Mouse (Mus musculus) liver, embryonic 15.5 days (tissue): ENCODE results near the gene Syne1. TPM values are rescaled to one million over a fixed set of nuclear protein-coding genes. Genes with fewer than 3 reads are reported as not detected.

ENCODE experiments used
- ATAC-seq: fragments of 200-750 bp; cut with Nextera tagmentation; 2 replicates; pipeline ENCODE4 v1.8.0; 2017; ENCODE audit warnings: moderate number of reproducible peaks, mild to moderate bottlenecking, moderate library complexity; ENCODE audit not compliant: insufficient read depth
- H3K27ac ChIP-seq: fragments of 300-500 bp; sonication (generic); replicated peaks from 2 replicates; pipeline ENCODE4 v1.5.1; 2015; ENCODE audit warnings: mild to moderate bottlenecking, inconsistent platforms
- H3K27me3 ChIP-seq: fragments of 300-500 bp; sonication (generic); 2 replicates; pipeline ENCODE4 v1.6.1; 2015; ENCODE audit warnings: mild to moderate bottlenecking, inconsistent platforms
- H3K36me3 ChIP-seq: fragments of 300-500 bp; sonication (generic); replicated peaks from 2 replicates; pipeline ENCODE4 v1.6.1; 2015; ENCODE audit warnings: moderate library complexity, mild to moderate bottlenecking, inconsistent platforms
- H3K4me1 ChIP-seq: fragments of 300-500 bp; sonication (generic); replicated peaks from 2 replicates; pipeline ENCODE4 v1.6.1; 2015; ENCODE audit warnings: inconsistent platforms
- H3K4me2 ChIP-seq: fragments of 300-500 bp; sonication (generic); 2 replicates; pipeline ENCODE4 v1.6.1; 2015; ENCODE audit warnings: moderate library complexity, mild to moderate bottlenecking, inconsistent platforms
- H3K4me3 ChIP-seq: fragments of 300-500 bp; sonication (generic); replicated peaks from 2 replicates; pipeline ENCODE4 v1.5.1; 2015; ENCODE audit warnings: mild to moderate bottlenecking, inconsistent platforms
- H3K9ac ChIP-seq: fragments of 300-500 bp; sonication (generic); 2 replicates; pipeline ENCODE4 v1.6.1; 2015; ENCODE audit warnings: moderate library complexity, mild to moderate bottlenecking, inconsistent platforms
- H3K9me3 ChIP-seq: fragments of 300-500 bp; sonication (generic); replicated peaks from 2 replicates; pipeline ENCODE4 v1.6.1; 2016; ENCODE audit warnings: inconsistent platforms
- WGBS: fragments of 180-500 bp; shearing (Covaris S2); methylation state at CpG from one replicate; pipeline ENCODE4 v1.1.7; 2015; ENCODE audit warnings: mixed read lengths; ENCODE audit not compliant: insufficient replicate concordance; 5-methylcytosine and 5-hydroxymethylcytosine counted together
- polyA plus RNA-seq: library from polyadenylated mRNA; unstranded; fragments of >200 nt; fragmentation: Nextera tagmentation; extraction: Ambion mirVana; gene quantifications from 2 replicates; pipeline ENCODE4 v1.2.1, GENCODE M21; 2015

Gene Syne1
- polyA plus RNA-seq, 1 experiment from 2014 or later: 4.4 TPM

DNA sequence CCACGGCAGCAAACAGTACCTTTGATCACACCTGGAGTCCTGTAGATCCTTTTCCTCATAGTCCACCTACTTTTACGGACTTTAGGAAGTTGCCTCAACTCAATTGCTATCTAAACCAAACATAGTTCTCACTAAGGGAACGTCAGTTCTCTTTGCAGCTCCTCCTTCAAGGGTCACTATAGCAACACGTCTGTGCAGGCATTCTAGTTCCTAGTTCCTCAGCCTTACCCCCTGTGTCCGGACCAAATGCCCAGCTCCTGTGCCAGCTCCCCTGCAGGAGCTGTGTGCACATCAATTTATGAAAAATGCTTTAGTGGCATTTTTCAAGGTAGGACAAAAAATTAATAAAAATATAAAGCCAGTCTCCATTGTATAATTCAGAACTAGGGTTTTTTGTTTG is 63.2 kb downstream of the Syne1 start:
- no peak overlapping the region for H3K4me2 ChIP-seq
- H3K9ac ChIP-seq: no peak overlapping the region
- no peak for ATAC-seq
- no peaks in the 10 kb centered on the region for H3K4me1 ChIP-seq
- H3K36me3 ChIP-seq: no peaks in the 10 kb centered on the region
- H3K4me3 ChIP-seq: no peak overlapping the region
- H3K27me3 ChIP-seq: no peaks in the 10 kb centered on the region
- 22% methylated on average over 5 of the region's 5 CpGs for WGBS
- H3K27ac ChIP-seq: no peak overlapping the region
- H3K9me3 ChIP-seq: no peaks in the 10 kb centered on the region

DNA sequence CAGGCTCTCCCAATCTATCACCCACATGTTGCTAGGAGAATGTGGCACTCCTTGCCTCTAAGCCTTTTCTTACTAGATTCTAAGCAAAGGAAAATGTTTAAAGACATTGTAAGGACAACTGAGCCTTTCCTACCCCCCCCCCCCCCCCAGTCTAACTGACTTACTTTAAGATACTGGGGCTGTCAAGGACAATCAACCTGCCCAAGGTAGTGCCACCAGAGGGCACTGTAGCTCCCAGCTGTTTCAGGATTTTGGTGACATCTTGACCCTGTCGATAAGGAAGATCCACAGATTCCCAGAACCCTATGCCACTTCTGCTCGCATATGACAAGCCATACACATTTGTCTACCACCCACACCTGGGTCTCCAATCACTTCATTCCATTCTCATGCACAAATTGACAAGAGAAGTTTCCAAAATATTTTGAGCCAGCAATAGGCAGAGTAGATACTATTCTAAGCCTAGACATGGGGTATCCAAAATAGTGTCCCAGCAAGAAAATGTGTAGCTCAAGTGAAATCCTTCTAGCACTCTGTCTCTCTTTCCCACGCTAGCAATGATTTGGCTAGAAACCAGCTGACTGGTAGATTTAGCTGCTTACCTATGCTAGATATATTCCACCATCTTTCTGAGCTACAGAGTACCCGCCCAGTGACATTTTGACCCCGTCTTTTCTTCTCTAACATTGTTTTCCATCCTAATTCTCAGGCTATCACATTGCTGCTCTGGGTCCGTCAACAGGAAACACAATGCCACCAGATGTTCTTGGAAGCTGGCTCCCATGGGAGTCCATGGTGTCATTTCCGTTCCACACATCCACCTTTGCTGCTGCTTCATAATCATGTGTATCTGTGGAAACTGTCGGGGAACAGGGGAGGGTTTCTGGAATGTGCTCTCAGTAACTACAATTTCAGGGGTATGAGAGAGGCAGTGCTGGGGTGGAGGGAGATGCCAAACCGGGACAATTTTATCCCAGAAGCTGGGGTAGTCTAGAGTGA is 70.4 kb downstream of the Syne1 start:
- H3K9me3 ChIP-seq: no peaks in the 10 kb centered on the region
- no peak overlapping the region for H3K4me3 ChIP-seq
- no peaks in the 10 kb centered on the region for H3K36me3 ChIP-seq
- H3K9ac ChIP-seq: no peak overlapping the region
- H3K27ac ChIP-seq: no peak overlapping the region
- no peak for ATAC-seq
- no peaks in the 10 kb centered on the region for H3K4me1 ChIP-seq
- H3K4me2 ChIP-seq: no peak overlapping the region
- H3K27me3 ChIP-seq: no peaks in the 10 kb centered on the region
- WGBS: 48% methylated on average over 9 of the region's 9 CpGs

DNA sequence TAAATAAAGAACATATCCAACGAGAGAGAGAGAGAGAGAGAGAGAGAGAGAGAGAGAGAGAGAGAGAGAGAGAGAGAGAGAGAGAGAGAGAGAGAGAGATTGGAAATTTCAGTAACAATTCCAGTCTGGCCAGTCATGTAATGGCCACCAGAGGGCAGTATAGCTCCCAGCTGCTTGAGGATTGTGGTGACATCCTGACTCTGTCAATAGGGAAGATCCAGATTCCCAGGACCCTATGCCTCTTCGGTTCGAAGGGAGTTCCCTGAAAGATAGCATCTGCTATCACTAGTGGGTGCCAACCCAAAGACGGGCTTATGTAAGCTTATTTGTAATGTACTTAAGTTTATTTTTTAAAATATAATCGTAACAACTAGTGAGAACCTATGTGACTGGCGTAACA is 71.2 kb downstream of the Syne1 start:
- Histone ChIP-seq H3K27me3 (no peaks in the 10 kb centered on the region), H3K4me1 (no peaks in the 10 kb centered on the region), H3K27ac (no peak overlapping the region), H3K4me3 (no peak overlapping the region), H3K9me3 (no peaks in the 10 kb centered on the region), H3K36me3 (no peaks in the 10 kb centered on the region), H3K9ac (no peak overlapping the region), H3K4me2 (no peak overlapping the region)
- no peak for ATAC-seq
- 32% methylated on average over 6 of the region's 6 CpGs for WGBS

DNA sequence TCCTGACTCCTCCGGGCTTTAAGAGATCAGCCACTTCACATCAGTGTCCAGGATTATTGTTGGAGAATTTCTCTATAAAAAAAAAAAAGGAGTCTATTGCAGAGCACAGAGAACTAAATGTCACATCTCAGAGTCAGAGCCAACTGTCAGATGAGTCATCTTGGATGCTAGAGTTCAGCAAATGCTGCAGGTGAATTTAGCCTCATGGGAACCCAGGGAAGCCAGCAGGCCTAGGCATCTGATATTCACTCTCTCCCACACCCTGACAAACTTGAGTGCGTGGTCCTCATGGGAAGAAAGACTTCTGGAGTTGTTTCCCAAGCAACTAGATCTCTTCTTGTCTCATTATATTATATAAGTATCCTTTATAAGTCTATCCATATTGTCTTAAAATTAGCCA is 82.6 kb downstream of the Syne1 start:
- Histone ChIP-seq H3K9ac (no peak overlapping the region), H3K27me3 (no peaks in the 10 kb centered on the region), H3K9me3 (no peaks in the 10 kb centered on the region), H3K4me3 (no peak overlapping the region), H3K4me1 (no peaks in the 10 kb centered on the region), H3K4me2 (no peak overlapping the region), H3K27ac (no peak overlapping the region), H3K36me3 (no peaks in the 10 kb centered on the region)
- 59% methylated on average over 2 of the region's 2 CpGs for WGBS
- ATAC-seq: no peak

DNA sequence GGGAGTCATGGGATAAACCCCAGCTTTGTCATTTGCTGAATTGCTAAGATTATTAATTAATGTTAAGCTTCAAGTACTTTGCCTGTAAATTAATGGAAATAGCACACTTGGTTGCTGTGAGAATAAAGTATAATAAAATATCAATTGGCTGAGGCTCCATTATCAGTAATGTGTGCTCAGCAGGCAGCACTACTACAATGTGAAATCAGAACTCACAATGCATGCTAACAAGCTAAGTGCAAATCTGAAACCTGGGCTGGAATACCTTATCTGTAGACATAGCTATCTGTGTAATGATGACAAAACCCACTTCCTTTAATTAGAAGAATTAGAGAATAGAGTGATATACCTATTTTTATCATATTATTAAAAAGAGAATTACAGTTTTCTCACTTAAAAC is 97.5 kb downstream of the Syne1 start:
- Histone ChIP-seq H3K4me2 (no peak overlapping the region), H3K9ac (no peak overlapping the region), H3K36me3 (no peaks in the 10 kb centered on the region), H3K27ac (no peak overlapping the region), H3K4me1 (no peaks in the 10 kb centered on the region), H3K9me3 (no peaks in the 10 kb centered on the region), H3K27me3 (no peaks in the 10 kb centered on the region), H3K4me3 (no peak overlapping the region)
- ATAC-seq: no peak

DNA sequence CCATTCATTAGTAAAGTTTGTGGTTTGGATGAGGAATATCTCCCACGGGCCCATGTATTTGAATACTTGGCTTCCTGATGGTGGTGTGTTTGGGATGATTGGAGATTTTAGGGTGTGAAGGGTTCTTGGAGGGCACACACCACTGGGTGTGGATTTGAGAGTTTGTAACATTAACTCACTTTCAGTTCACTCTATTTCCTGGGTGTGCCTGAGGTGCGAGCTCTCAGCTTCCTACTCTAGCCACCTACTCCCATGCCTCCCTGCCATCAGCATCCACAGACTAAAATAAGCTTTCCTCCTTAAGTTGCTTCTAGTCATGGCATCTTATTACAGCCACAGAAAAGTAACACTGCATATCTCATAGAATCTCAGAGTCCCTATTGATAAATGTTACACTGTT is 101.3 kb downstream of the Syne1 start:
- WGBS: 55% methylated on average over 2 of the region's 2 CpGs
- no peak for ATAC-seq
- H3K27me3 ChIP-seq: no peaks in the 10 kb centered on the region
- no peaks in the 10 kb centered on the region for H3K4me1 ChIP-seq
- no peaks in the 10 kb centered on the region for H3K36me3 ChIP-seq
- no peak overlapping the region for H3K9ac ChIP-seq
- no peak overlapping the region for H3K4me2 ChIP-seq
- H3K4me3 ChIP-seq: no peak overlapping the region
- H3K9me3 ChIP-seq: no peaks in the 10 kb centered on the region
- H3K27ac ChIP-seq: no peak overlapping the region

DNA sequence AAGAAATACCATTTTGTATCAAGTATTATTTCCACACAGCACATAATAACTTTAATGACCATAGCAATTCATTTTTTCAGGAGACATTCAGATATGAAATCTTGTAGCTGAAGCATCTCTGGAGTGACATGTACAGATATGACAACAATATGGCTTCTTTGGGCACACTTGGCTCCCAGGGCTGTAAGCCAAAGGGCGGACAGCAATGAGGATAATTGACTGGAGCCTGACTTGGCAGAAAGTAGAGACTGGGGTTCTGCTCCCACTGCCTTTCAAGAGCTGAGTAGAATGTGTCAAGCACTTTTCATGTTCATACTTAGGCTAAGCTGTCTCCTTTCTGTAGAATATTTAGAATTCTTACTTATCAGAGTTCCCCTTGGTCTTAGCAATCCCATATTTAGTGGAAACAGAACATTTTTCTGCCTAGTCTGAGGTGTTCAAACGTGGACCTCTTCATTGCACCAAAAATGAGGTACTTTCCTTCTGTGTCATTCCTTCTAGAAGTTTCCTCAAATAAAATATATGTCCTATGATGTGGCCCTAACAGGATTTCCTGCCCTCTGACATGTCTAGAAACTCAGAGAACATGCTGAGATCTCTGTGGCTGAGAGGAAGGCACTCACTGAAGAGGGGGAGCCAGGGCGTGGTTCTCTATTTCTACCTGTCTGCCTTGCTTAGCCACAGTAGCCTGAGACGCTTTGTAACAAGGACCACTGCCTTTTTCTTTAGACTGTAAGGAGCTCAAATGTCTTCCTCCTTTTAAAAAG is 103.1 kb downstream of the Syne1 start:
- H3K36me3 ChIP-seq: no peaks in the 10 kb centered on the region
- H3K9ac ChIP-seq: no peak overlapping the region
- H3K4me1 ChIP-seq: no peaks in the 10 kb centered on the region
- no peak overlapping the region for H3K4me3 ChIP-seq
- 43% methylated on average over 4 of the region's 4 CpGs for WGBS
- no peak overlapping the region for H3K27ac ChIP-seq
- ATAC-seq: no peak
- no peak overlapping the region for H3K4me2 ChIP-seq
- H3K27me3 ChIP-seq: no peaks in the 10 kb centered on the region
- H3K9me3 ChIP-seq: no peaks in the 10 kb centered on the region

DNA sequence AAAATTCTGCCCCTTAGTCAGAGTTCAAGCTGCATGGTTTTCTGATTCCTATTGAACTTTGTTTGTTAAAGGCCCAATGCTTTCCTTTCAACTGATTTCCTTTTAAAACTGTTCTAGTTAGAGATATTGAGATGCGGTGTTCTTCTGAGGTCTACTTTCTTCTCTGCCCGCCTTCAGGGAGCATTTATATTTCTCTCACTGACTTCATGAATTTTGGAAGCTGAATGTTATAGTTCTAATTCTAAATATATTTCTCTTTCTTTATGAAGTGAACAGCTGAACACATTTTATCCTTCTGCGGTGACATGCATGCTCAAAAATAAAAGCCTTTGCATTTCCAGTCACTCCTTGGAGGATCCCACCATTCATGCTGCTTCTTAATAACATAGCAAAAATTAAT is 106.0 kb downstream of the Syne1 start:
- Histone ChIP-seq H3K9me3 (no peaks in the 10 kb centered on the region), H3K27ac (no peak overlapping the region), H3K36me3 (no peaks in the 10 kb centered on the region), H3K4me2 (no peak overlapping the region), H3K4me1 (no peaks in the 10 kb centered on the region), H3K27me3 (no peaks in the 10 kb centered on the region), H3K4me3 (no peak overlapping the region), H3K9ac (no peak overlapping the region)
- WGBS: 82% methylated on average over 3 of the region's 3 CpGs
- no peak for ATAC-seq

DNA sequence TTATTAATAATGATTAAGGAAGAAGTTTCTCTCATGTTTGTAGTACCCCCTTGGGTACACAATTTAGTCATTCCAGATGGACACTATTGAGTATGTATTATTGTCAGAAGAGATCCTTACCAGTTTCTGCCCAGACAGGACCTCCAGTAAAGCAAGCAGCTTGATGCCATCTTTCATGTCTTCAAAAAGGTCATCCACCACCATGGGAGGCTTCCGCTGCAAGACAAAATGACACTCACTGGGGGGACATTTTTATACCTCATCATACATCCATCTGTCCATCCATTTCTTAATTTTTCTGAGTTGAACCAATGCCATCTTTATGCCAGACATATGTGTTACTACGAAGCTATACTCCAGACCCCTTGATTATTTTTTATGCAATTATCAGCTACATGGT is 108.3 kb downstream of the Syne1 start:
- WGBS: 56% methylated on average over 2 of the region's 2 CpGs

DNA sequence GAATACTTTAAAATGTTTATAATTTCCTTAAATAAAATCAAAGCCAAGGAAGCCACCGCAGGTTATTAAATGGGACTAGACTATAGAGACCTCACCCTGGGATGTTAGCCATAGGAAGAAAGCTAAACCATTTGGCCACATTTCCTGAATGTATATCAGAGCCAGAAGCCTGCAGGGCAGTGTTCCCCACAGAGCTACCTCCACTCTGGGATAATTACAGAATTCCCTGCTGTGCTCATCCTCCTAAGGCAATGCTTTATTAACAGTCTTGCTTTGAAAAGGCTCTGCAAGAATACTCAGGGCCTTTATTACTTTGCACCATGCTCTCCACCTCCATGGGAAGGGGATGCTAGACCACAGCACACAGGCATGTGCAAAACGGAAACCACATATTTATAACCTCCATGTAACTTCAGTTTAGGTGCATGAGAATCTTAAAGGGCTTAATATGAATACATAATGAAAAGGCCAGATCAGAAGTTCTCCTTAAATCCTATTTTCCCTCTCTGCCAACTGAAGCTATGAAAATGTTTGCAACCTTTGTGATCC is 111.4 kb downstream of the Syne1 start:
- Histone ChIP-seq H3K27ac (no peak overlapping the region), H3K4me3 (no peak overlapping the region), H3K36me3 (no peaks in the 10 kb centered on the region), H3K4me1 (no peaks in the 10 kb centered on the region), H3K9me3 (no peaks in the 10 kb centered on the region), H3K9ac (no peak overlapping the region), H3K4me2 (no peak overlapping the region), H3K27me3 (no peaks in the 10 kb centered on the region)
- no peak for ATAC-seq
- 49% methylated on average over 2 of the region's 2 CpGs for whole genome bisulfite sequencing

More for the DNA sequence above, 108.3 kb downstream of the Syne1 start:
- Histone ChIP-seq H3K27me3 (no peaks in the 10 kb centered on the region), H3K4me2 (no peak overlapping the region), H3K4me1 (no peaks in the 10 kb centered on the region), H3K36me3 (no peaks in the 10 kb centered on the region), H3K9me3 (no peaks in the 10 kb centered on the region), H3K9ac (no peak overlapping the region), H3K27ac (no peak overlapping the region), H3K4me3 (no peak overlapping the region)
- ATAC-seq: no peak

DNA sequence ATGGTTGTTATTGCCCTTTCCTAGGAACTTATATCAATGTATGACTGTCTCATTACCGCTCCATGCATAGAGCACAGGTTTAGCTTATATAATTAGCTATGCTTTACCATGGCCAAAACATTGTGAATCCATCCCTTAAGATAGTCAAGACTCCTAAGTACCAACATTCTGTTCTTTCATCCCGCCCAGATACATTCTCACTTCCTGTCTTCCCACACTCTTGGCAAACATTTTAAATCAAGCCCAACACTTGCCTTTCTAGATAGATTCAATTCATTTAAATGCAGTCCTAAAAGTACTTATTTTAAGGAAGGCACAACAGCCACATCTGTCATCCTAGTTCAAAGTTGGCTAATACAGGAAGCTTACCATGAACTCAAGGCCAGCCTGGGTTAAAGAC is 113.5 kb downstream of the Syne1 start:
- Histone ChIP-seq H3K36me3 (no peaks in the 10 kb centered on the region), H3K4me3 (no peak overlapping the region), H3K4me2 (no peak overlapping the region), H3K27ac (no peak overlapping the region), H3K27me3 (no peaks in the 10 kb centered on the region), H3K9ac (no peak overlapping the region), H3K4me1 (no peaks in the 10 kb centered on the region), H3K9me3 (no peaks in the 10 kb centered on the region)
- WGBS: 51% methylated on average over 2 of the region's 2 CpGs
- no peak for ATAC-seq
